Mouse (Mus musculus): Measurements from ENCODE around the gene Clec16a.

DNA sequence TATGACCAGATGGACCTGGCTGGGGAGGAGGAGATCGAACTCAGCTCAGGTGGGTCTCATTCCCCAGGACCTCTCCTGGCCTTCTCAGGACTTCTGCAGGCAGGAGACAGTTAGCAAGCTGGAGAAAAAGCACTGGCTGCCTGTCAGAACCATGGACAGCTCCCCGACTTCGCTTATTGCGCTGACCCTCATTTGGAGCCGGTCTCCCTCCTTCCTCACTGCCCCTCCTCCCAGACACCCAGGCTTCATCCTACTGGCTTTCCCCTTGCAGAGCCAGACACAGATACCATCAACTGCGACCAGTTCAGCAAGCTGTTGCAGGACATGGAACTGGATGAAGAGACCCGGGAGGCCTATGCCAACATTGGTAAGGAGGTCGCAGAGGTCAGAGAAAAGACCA, 43.3 kb upstream of the Clec16a start:
- TF ChIP-seq NRF1 (IDR thresholded peaks at IDR 0.05; ENCODE audit: low read depth, low read length) (no peak), POLR2A (IDR thresholded peaks at IDR 0.05; ENCODE audit: low read depth, low read length) (no peak), ZNF384 (IDR thresholded peaks at IDR 0.05; ENCODE audit: low read depth, low read length) (no peak)
